Mouse (Mus musculus): ENCODE measurements around the gene Elmo1. TPM values are rescaled to one million over a fixed set of nuclear protein-coding genes. Genes with fewer than 3 reads are reported as not detected.

The Elmo1 gene
- total and polyA plus RNA-seq, 3 experiments, result 23.1 to 50.2 (median 32.2) TPM

DNA sequence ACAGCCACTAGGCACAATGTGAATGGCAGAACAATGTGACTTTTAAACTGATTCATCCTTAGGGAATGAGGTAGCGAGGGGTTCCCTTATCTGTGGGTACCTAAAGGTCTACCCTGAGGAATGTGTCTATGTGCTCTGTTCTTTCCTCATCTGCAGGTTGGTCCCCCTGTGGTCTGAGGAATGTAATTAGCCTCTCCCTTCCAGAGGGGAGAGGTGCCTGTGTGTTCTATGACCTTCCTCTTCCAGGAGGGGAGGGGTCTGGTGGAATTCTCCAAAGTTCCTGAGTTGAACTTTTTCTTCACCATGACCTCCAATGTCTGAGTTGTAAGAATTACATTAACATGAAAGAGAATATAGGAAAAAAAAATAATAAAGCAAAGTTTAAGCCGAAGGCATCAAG, 294.4 kb downstream of the Elmo1 start:
- in situ Hi-C loops (cut with MboI; ENCODE audit: low pct_ligation_motif_present, low pct_unique_long_range_greater_than_20kb, low sequenced_read_pairs), result no loop called here
- Histone ChIP-seq H3K9ac (ENCODE audit: insufficient read depth, low read depth) (no peak overlapping the region), H3K4me1 (ENCODE audit: control insufficient read depth in 1 of 2, insufficient read depth in 2 of 2) (peaks cover 0 to 20% of the 10 kb centered on the region in 2 experiments; a peak in 2 of 4 replicates), H3K4me2 (ENCODE audit: insufficient read depth, low read depth, poor library complexity, severe bottlenecking) (no peak overlapping the region), H3K79me2 (replicated peaks; ENCODE audit: control insufficient read depth, extremely low read depth, insufficient read depth, poor library complexity, severe bottlenecking) (no peaks in the 10 kb centered on the region), H3K4me3 (replicated peaks in 1 of 3; ENCODE audit: low read depth in 2 of 3, low read length in 2 of 3, poor library complexity in 1 of 3) (no peak overlapping the region), H3K27me3 (replicated peaks) (no peaks in the 10 kb centered on the region), H3K36me3 (replicated peaks in 1 of 2; ENCODE audit: control insufficient read depth in 1 of 2, insufficient read depth in 1 of 2, low read length in 1 of 2) (peaks cover 7 to 59% of the 10 kb centered on the region in 2 experiments), H3K9me3 (replicated peaks; ENCODE audit: low read length) (no peaks in the 10 kb centered on the region), H3K27ac (ENCODE audit: insufficient read depth, low read depth) (no peak overlapping the region)
- dilution Hi-C loops (cut with MboI; ENCODE audit: extremely low pct_ligation_motif_present, extremely low pct_unique_long_range_greater_than_20kb, low sequenced_read_pairs), result no loop called here
- DNase-seq (ENCODE audit: extremely low read depth), result no peak
- no peak for TF ChIP-seq JUN (IDR thresholded peaks at IDR 0.05; ENCODE audit: insufficient read depth, low read depth, low read length)
- no peak for TF ChIP-seq BHLHE40 (IDR thresholded peaks at IDR 0.05; ENCODE audit: low read depth, low read length)
- no peak for TF ChIP-seq RCOR1 (conservative IDR thresholded peaks at IDR 0.05; ENCODE audit: low read depth, low read length)
- no peak for TF ChIP-seq SIN3A (IDR thresholded peaks at IDR 0.05; ENCODE audit: low read length)
- TF ChIP-seq IRF4 (IDR thresholded peaks at IDR 0.05; ENCODE audit: low read depth, low read length), result no peak
- TF ChIP-seq RAD21 (IDR thresholded peaks at IDR 0.05; ENCODE audit: low read depth, low read length), result no peak
- TF ChIP-seq SMC3 (IDR thresholded peaks at IDR 0.05; ENCODE audit: low read depth, low read length), result no peak
- TF ChIP-seq CTCF (conservative IDR thresholded peaks at IDR 0.05 in 1 of 2, IDR thresholded peaks at IDR 0.05 in 1 of 2; ENCODE audit: low read depth in 2 of 2, low read length in 2 of 2), result no peak
- TF ChIP-seq MAZ (IDR thresholded peaks at IDR 0.05; ENCODE audit: low read depth, low read length), result no peak
- no peak for TF ChIP-seq ZKSCAN1 (IDR thresholded peaks at IDR 0.05; ENCODE audit: borderline replicate concordance, low read depth, low read length)
- TF ChIP-seq JUND (conservative IDR thresholded peaks at IDR 0.05; ENCODE audit: low read depth, low read length), result no peak
- no peak for TF ChIP-seq GABPA (IDR thresholded peaks at IDR 0.05; ENCODE audit: insufficient replicate concordance, low read depth, low read length)
- TF ChIP-seq ELF1 (IDR thresholded peaks at IDR 0.05; ENCODE audit: low read depth, low read length), result no peak

DNA sequence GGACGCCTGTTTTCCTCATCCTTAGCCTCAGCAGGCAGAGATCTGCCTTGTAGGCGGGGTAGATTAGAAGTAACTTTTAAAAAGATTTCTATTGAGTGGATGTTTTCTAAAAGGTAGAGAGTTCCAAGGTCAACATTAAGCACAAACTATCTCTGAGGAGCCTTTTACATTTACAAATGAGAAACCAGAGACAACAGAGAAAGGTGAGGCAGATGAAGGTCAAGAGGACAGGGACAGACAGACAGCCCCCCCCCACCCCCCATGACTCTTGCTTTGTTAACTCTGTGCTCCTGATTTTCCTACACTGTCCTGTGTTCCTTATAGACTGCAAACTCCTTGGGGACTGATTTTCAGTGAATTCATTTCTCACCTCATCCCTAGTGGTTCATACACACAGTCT, 295.0 kb downstream of the Elmo1 start:
- TF ChIP-seq BHLHE40 (IDR thresholded peaks at IDR 0.05; ENCODE audit: low read depth, low read length) (no peak), TBP (conservative IDR thresholded peaks at IDR 0.05; ENCODE audit: low read depth, low read length) (no peak), NELFE (IDR thresholded peaks at IDR 0.05; ENCODE audit: low read depth, low read length) (no peak), MXI1 (IDR thresholded peaks at IDR 0.05; ENCODE audit: low read depth, low read length) (no peak), KAT2A (IDR thresholded peaks at IDR 0.05; ENCODE audit: insufficient replicate concordance, low read length) (no peak), CHD1 (IDR thresholded peaks at IDR 0.05; ENCODE audit: low read depth, low read length) (no peak), EP300 (IDR thresholded peaks at IDR 0.05; ENCODE audit: low read length) (no peak), IRF4 (IDR thresholded peaks at IDR 0.05; ENCODE audit: low read depth, low read length) (no peak), MEF2A (IDR thresholded peaks at IDR 0.05; ENCODE audit: borderline replicate concordance, low read depth, low read length) (no peak), ETS1 (conservative IDR thresholded peaks at IDR 0.05; ENCODE audit: low read depth, low read length) (no peak), ZNF384 (IDR thresholded peaks at IDR 0.05; ENCODE audit: low read depth, low read length) (no peak), MAFK (IDR thresholded peaks at IDR 0.05; ENCODE audit: insufficient replicate concordance, low read length) (no peak), SMC3 (IDR thresholded peaks at IDR 0.05; ENCODE audit: low read depth, low read length) (no peak), MAX (IDR thresholded peaks at IDR 0.05; ENCODE audit: low read length) (no peak), ZC3H11A (IDR thresholded peaks at IDR 0.05; ENCODE audit: low read depth, low read length) (no peak), POLR2A (IDR thresholded peaks at IDR 0.05; ENCODE audit: low read depth, low read length) (no peak), CTCF (conservative IDR thresholded peaks at IDR 0.05 in 1 of 2, IDR thresholded peaks at IDR 0.05 in 1 of 2; ENCODE audit: low read depth in 2 of 2, low read length in 2 of 2) (no peak), ZKSCAN1 (IDR thresholded peaks at IDR 0.05; ENCODE audit: borderline replicate concordance, low read depth, low read length) (no peak), USF2 (conservative IDR thresholded peaks at IDR 0.05; ENCODE audit: low read depth, low read length) (no peak)
- dilution Hi-C loops (cut with MboI; ENCODE audit: extremely low pct_ligation_motif_present, extremely low pct_unique_long_range_greater_than_20kb, low sequenced_read_pairs) (no loop called here), in situ Hi-C loops (cut with MboI; ENCODE audit: low pct_ligation_motif_present, low pct_unique_long_range_greater_than_20kb, low sequenced_read_pairs) (no loop called here)
- no peaks in the 10 kb centered on the region for H3K9me3 ChIP-seq (replicated peaks; ENCODE audit: low read length)
- H3K4me1 ChIP-seq (ENCODE audit: control insufficient read depth in 1 of 2, insufficient read depth in 2 of 2), result peaks cover 0 to 14% of the 10 kb centered on the region in 2 experiments; a peak in 1 of 4 replicates
- H3K4me2 ChIP-seq (ENCODE audit: insufficient read depth, low read depth, poor library complexity, severe bottlenecking), result no peak overlapping the region
- H3K36me3 ChIP-seq (replicated peaks in 1 of 2; ENCODE audit: control insufficient read depth in 1 of 2, insufficient read depth in 1 of 2, low read length in 1 of 2), result peaks cover 7 to 58% of the 10 kb centered on the region in 2 experiments
- H3K27me3 ChIP-seq (replicated peaks), result no peaks in the 10 kb centered on the region
- no peak overlapping the region for H3K27ac ChIP-seq (ENCODE audit: insufficient read depth, low read depth)
- no peak for DNase-seq (ENCODE audit: extremely low read depth)
- no peaks in the 10 kb centered on the region for H3K79me2 ChIP-seq (replicated peaks; ENCODE audit: control insufficient read depth, extremely low read depth, insufficient read depth, poor library complexity, severe bottlenecking)
- H3K9ac ChIP-seq (ENCODE audit: insufficient read depth, low read depth), result no peak overlapping the region
- no peak overlapping the region for H3K4me3 ChIP-seq (replicated peaks in 1 of 3; ENCODE audit: low read depth in 2 of 3, low read length in 2 of 3, poor library complexity in 1 of 3)
